Mouse (Mus musculus) ovary, postnatal 10 days (tissue): ENCODE measurements around the gene Zyg11b.

Source experiments
- DNase-seq: peaks from one replicate; pipeline ENCODE4 v3.0.0; 2022; ENCODE audit warnings: low spot score

Gene Zyg11b

DNA sequence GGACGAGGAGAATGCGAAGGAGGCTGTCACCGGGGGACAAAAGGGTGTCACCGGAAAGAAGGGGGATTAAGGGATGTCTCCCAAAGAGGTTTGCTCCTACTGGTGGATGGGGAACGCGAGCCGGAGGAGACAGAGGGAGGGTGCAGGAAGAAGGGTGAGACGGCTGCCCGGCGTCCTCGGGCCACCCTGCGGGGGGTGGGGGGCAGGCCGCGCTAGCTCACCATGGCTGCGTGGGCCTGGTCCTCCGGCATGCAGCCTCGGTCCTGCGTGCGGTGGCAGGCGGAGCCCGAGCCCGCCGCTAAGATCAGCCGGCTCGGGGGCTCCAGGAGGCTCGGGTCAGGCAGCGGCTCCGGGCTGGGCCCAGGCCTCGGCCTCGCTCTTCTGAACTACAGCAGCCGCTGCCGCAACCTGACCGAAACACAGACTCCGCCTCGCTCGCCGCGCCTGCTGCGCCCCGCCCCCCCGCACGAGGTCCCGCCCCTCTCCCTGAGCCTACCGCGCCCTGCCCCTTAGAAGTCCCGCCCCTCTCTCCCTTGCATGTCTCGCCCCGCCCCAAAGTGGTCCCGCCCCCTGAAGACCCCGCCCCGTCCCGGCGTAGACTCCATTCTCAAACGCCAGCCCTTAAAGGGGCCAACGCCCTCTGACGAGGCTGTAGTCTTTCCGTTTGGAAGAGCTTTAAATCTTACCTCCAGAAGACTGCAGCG lies at the start of gene Zyg11b:
TSS of gene Zyg11b (minus strand) at position 427 of the 704 bp plus-strand sequence.
- peak; percentile 63 for DNase-seq

DNA sequence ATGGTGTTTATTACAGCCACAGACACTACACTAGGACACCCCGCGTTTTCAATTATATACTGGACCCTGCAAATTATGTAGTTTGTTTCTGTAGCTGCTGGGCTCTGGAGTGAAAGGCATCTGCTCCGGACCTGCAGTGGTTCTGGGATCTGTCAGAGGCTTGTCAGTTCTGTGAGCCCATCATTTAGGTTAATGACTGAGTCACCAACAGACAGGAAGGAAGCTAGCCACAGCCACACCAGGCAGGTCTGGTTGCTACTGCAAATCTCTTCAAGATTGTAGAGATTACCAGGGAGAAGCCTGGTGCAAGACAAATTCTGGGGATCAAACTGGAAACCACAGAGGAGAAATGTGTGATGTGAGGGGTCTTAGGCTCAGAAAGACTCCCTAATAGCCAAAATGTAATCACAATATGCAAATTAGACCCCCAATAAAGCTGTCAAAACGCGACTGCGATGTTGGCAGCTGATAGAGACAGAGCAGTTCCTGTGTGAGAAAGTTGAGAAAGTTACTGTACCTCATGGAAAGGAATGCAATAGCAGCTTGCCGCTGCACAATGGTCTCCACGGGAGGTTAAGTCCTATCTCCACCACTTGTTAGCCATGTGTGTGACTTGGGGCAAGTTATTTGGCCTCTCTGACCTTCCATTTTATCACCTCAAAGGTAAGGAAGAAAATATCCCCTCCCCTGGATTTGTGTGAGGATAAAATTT lies 49.1 kb upstream of the Zyg11b start:
- DNase-seq, result no peak

DNA sequence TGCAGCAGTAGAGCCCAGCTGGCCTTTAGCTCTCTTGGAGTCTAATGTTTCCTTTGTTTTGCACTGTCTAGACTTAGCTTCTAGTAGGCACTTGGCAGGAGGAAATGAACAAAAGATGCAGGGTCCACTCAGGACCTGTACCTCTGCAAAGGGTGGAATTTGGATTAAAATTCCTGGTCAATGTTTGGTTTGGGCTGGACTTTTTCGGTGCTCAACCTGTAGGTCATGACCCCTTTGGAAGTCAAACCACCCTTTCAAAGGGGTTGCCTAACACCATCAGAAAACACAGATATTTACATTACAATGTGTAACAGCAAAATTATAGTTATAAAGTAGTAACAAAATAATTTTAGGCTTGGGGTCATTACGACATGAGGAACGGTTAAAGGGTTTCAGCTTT lies 48.2 kb upstream of the Zyg11b start:
- DNase-seq, result no peak

DNA sequence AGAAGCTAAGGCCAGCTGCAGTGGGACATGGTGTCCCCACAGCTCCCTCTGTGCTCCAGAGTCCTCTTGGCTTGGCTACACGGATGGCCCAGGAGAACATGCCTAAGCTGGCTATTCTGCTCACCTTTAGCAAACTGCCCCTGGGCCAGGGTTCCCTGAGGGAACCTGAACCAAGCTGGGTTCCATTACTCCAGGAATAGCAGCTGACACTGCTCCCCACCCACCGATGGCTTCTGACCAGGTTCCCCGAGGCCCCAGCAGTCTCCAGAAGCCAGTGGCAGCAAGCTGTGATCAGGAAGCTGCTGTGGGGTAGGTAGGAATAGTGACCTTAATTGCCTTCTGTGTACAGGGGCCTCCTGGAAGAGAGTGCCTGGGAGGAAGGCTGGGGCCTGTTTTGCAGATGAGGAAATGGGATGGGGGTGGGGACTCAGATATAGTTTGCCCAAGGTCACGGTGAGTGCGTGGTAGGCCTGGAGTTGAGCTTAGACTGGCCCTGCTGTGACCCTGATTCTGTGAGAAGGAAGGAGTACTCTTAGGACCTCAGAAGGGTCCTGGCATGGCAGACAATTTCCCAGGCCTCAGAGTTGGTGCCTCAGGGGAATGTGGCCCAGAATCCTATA lies 47.5 kb upstream of the Zyg11b start:
- no peak for DNase-seq

DNA sequence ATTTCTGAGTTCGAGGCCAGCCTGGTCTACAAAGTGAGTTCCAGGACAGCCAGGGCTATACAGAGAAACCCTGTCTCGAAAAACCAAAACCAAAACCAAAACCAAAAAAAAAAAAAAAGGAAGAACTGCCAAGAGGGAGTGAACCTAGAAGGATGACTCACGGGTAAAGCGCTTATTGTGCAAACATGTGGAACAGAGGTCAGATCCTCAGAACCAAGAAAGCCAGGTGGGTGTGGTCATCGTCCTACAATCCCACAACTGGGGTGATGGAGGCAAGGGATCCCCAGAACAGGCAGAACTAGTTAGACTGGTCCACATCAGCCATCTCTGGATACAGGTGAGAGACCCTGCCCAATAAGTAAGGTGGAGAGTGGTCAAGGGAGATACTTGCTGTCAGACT lies 46.2 kb upstream of the Zyg11b start:
- DNase-seq, result no peak

DNA sequence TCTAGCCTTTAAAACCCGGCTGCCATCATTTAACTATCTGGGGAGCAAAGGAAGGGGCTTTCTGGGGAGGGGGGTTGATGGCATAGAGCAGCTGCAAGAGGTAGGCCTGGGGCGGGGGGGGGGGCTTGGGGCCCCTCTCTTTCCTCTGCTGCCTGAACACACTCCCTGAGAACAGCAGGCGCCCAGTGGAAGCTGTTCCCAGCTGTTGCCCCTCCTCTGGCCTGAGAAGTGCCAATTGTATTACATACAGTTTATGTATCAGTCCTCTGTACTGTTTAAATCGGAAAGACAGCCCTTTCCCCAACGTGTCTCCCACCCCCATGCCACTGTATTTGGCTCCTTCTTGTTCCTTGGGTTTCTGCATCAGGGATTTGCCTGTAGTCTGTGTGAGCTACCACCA lies 44.9 kb upstream of the Zyg11b start:
- no peak for DNase-seq

DNA sequence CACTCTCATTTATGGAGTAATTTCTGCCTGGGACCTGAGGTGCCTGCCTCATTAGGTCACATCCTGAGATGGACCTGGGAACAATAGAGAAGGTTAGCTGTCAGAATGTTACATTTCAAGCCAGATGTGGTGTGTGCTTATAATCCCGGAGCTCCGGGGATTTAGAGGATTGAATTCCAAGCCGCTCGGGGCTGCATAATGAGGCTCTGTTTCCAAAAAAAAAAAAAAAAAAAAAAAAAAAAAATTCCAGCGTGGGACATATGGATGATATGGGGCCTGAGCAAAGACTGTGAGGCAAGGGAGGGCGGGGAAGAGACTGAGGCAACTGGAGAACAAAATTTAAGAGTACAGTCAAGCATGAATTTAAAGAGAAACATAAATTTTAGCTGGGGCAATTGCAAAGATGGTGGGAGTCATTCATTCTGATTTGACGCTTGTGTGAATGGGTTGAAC lies 43.8 kb upstream of the Zyg11b start:
- DNase-seq, result no peak

DNA sequence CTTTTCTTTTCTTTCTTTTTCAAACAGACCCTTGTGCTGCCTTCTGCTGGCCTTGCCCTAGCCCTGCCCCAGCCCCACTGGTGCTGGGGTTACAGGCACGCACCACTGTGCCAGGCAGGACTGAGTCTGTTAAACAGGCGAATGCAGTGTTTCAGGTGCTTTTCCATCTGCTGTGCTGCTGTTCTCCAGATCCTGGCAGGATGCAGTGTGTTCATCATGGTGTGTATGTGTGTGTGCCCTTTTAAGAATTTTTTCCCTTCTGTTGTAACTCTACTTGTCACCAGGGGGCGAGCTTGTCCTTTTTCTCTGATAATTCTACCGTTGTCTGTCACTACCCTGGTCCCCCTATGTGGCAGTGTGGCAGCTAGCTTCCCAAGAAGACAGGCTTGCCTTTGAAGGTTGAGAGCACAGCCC lies 38.4 kb upstream of the Zyg11b start:
- no peak for DNase-seq

DNA sequence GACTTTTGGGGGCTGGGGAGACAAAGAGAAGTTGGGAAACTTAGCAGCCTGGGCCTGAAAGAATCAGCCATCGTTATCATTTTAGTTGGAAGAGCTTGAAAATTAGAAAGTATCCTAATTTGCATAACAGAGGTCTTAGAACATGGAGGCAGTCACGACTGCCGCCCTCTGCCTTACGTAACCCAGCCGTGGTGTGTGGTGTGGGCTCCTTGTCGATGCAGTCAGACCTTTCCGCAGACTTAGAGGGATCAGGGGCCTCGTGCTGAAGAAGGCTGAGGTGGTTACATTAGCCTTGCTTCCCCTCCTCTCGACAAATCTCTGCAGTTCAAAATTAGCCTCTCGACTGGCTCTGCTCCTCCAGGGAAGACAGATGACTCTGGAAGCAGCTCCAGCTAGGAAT lies 37.9 kb upstream of the Zyg11b start:
- DNase-seq, result no peak

DNA sequence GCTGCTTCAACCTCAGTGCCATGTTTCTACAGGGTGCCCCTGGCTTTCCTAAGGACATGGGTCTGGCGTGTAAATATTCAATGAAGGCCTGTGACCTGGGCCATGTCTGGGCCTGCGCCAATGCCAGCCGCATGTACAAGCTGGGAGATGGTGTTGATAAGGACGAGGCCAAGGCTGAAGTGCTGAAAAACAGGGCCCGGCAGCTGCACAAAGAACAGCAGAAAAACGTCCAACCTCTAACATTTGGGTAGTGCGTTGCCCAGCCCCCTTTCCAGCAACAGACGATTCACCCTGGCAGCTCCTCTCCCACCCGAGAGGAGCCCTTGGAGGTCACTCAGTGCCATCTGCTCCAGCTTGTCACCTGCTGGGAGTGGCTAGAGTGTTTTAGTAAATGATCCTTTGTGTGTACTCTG lies 37.4 kb upstream of the Zyg11b start:
- DNase-seq, result no peak

DNA sequence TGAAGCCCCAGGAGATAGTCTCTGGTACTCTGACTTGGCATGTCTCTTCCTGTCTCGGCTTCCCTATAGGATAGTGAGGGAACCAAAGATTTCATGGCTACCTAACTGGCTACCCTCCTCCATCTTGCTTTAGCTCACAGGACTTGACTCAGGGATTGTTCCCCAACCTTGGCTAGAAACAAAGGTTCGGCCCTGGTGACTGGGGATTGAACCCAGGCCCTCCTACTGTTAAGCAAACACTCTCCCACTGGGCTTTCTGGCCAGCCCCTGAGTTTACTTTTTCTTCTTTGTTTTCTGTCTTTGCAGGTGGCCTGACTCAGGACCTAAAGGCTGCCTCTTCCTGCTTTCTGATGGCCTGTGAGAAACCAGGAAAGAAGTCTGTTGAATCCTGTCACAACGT lies 36.9 kb upstream of the Zyg11b start:
- DNase-seq, result no peak

DNA sequence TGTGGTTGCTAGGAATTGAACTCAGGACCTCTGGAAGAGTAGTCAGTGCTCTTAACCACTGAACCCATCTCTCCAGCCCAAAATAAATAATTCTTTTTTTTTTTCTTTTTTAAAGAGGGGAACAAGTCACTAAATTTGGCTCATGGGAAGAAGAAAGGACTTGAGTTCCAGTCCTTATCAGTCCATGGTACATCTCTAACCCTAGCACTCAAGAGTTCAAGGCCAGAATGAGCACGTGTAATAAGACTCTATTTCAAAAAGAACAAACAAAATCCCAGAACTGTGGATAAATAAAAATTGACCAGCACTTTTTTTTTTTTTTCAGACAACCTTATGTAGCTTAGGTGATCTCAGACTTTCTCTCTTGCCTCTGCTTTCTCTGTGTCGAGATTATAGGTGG lies 35.9 kb upstream of the Zyg11b start:
- no peak for DNase-seq

DNA sequence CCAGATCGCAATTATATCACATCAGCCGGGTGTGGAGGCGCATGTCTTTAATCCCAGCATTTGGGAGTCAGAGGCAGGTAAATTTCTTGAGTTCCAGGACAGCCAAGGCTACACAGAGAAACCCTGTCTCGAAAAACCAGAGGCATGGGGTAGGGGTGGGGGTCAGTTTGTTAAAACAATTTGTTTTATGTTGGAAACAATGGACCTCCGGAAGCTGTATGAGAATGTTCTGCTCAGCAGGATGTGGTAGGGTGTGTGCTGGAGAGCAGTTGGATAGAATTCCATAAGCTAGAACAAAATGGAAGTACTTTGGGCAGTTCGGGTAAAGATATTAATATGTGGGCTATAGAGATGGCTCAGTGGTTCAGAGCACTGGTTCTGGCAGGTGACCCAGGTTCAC lies 34.5 kb upstream of the Zyg11b start:
- DNase-seq, result no peak

DNA sequence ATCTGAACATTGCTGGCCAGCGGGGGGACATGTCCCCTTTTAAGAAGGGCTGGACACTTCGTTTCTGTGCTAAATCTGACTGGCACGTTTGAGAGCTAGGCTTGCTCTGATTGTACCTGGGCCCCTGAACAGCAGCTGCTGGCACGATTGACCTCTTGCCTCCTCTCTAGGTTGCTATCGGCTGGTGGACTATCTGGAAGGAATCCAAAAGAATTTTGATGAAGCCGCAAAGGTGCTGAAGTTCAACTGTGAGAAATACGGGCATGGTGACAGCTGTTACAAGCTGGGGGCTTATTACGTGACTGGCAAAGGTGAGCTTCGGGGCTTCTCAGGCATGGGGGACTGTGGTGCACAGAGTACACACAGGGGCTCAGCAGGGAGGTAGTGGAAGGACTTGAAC lies 31.1 kb upstream of the Zyg11b start:
- no peak for DNase-seq

DNA sequence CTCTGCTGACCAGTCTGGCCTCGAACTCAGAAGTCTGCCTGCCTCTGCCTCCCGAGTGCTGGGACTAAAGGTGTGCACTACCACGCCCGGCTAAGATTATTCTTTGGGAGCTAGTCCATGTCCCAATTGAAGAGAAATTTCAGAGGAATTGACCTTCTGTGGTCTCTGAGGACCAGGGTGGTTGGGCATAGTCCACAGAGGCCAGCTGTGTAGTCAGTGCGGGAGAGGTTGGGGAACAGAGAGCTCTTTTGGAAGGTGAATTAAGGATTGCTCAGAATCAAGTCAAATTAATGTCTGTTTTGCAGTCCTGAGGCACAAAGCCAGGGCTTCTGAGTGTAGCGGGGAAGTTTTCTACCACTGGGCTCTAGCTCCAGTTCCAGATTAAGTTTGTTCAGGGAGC lies 28.9 kb upstream of the Zyg11b start:
- no peak for DNase-seq

DNA sequence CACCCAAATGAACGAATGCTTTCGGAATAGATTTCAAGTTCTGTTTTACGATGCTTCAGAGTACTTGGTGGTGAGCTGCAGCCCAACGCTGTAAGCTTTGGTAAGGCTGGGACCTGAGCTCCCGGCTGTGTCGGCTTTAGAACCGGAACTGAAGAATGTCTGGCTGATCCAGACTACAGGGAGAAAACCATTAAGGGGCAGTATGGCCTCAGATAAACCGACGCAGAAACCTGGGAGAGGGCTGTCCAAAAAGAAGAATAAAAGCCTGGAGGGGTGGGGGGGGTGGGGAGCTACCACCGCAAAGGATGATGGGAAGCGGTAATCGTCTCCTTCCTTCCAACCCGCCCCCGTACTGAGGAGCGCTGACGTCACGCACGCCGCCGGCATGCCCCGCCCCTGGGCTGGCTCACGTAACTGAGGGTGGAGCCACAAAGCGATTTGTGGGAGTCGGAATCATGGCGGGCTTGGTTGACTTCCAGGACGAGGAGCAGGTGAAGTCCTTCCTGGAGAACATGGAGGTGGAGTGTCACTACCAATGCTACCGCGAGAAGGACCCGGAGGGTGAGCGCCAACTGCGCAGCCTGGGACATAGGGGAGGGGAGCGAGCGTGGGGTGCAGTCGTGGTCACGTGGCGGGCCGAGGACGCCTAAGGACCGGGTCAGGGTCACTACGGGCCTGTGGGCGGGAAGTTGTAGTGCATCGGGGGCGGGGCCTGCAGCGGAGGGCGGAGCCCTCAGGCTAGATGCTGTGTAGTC lies 27.0 kb upstream of the Zyg11b start, which contains the start of gene Coa7:
TSS of gene Coa7 (plus strand) at position 411 of the 755 bp plus-strand sequence.
- DNase-seq, result peak; percentile 95

DNA sequence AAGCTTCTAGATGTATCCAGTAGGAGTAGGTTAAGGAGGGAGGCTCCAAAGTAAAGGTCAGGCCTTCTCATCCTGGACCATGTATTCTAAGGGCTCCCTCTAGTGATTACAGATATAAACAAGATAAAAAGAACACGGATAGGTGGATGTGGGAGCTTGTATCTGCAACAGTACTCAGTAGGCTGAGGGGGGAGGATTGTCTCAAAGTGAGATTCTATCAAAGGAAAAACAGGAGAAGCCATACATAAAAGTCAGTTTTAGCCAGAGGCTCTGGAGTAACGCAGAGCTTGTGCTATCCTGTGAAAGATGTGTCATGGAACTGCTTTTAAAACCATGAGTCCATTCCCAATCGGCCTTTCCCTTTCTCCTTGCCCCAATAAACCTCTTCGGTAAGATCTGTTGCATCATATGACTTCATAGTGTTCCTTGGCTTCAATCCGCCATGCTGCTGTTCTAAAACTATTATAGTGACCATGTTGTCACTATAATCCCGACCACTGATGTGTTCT lies 26.2 kb upstream of the Zyg11b start:
- no peak for DNase-seq

DNA sequence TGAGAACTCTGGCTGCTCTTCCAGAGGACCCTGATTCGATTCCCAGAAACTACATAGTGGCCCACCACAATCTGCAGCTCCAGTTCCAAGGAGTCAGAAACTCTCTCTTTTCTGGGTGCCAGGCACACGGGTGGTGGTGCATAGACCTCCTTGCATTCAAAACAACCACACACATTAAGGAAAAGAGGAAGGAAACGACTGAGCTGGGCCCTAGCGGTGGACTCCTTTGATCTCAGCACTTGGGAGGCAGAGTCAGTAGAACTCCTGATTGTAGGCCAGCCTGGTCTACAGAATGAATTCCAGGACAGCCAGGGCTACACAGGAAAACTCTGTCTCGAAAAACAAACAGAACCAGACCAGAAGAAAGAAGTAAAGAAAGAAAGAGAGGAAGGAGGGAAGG lies 22.7 kb upstream of the Zyg11b start:
- no peak for DNase-seq

DNA sequence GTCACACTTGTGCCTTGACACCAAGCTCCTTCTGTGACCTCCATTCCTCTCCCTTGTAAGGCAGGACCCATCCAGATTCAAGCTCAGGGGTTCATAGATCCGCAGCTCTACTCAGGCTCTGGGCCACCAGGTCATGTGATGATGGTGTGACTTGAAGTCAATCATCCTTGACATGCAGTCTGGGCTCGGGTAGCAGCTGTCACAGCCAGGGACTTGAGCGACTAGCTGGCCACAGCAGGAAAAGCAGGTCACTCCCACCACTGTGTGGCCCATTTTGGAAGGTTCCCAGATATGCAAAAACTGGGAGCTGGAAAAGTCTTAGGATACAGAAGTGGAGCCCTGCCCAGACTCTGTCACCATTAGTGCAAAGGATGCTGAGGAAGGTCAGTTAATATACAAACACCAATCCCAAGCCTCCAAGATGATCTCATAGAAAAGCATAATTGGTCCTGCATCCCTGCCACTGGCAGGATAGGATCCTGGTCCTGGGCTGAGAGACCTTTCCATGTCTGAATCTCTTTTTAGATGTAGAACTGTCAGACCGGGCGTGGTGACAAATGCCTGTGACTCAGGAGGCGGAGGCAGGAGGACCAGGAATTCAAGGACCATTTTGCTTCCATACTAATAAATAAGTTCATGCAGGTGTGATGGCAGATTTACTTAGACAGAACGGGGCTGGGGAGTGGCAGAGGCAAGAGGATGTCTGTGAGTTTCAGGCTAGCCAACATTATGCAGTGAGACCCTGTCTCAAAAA lies 19.9 kb upstream of the Zyg11b start:
- DNase-seq, result no peak

DNA sequence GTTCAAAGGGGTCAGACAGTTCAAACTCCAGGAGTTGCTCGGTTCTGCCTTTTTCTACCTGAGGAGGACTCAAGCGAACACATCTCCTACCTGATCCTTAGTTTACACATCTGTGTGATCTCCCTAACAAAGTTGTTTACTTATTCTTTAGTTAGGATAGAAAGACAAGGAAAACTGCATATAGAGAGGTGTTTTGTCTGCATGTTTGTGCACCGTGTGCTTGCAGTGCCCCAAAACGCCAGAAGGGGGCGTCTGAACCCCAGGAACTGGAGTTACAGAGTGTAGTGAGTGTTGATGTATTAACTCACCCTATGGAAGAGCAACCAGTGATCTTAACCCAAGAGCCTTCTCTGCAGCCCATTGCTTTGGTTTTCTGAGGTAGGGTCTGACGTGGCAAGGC lies 18.9 kb upstream of the Zyg11b start:
- no peak for DNase-seq
